Mouse (Mus musculus) erythroblast, adult 5-6 weeks (primary cell): ENCODE measurements around the gene 1110059E24Rik. TPM values are rescaled to one million over a fixed set of nuclear protein-coding genes. Genes with fewer than 3 reads are reported as not detected.
"Not testable (repeated sequence)": the region's sequence is repeated elsewhere in the genome, so short reads cannot be mapped to it uniquely, and the experiment has no call there.

Experiments
- ATAC-seq: replicated peaks from 2 replicates; pipeline ENCODE4 v1.8.0; 2016; ENCODE audit warnings: moderate number of reproducible peaks, mild to moderate bottlenecking, moderate TSS enrichment, inconsistent platforms; ENCODE audit not compliant: poor library complexity, low FRiP score, severe bottlenecking
- total RNA-seq, 2 experiments: library from RNA; stranded (forward) in 1 of 2; stranded (reverse) in 1 of 2; fragments of 150-400 nt in 1 of 2; fragments of 200-764, 138-1000 nt in 1 of 2; gene quantifications; 2 replicates each; pipeline versions ENCODE4 v1.2.3 to v1.2.4; 2015 to 2017; ENCODE audit warnings: low replicate concordance in 2 of 2

Gene 1110059E24Rik
- total RNA-seq, 2 experiments from 2014 or later = 8.4 to 13.4 TPM

GRCm38 (mm10) chr19:21628440-21628839, 24.3 kb downstream of the 1110059E24Rik start:
- not testable (repeated sequence) for ATAC-seq

DNA sequence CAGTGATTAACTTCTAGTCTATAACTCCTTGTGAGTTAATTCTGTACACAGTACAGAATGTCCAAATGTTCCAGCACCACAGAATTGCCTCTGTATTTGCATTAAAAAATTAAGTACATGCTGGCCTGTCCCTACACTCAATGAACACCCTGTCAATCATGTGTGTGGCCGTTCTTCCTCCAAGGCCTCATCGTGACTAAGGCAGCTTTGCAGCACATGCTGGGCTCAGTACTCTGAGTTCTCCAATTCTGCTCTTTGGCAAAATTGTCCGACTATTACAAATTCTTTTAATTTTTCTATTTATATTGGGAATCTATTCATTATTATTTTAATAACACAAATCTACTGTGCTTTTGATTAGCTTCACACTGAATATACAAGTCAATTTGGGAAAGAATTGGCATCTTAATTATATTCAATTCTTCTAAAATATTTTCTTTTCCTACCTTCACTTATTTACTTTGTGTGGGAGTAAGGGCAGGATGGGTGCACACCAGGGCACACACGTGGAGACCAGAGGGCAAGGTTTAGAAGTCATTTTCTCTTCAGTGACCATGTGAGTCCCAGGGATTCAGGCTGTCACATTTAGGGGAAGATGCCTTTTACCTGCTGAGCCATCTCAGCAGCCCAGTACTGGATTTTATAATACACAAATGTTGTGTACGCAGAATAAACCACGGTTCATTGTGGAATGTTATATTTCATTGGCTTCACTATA, 26.3 kb downstream of the 1110059E24Rik start:
- ATAC-seq = no peak

DNA sequence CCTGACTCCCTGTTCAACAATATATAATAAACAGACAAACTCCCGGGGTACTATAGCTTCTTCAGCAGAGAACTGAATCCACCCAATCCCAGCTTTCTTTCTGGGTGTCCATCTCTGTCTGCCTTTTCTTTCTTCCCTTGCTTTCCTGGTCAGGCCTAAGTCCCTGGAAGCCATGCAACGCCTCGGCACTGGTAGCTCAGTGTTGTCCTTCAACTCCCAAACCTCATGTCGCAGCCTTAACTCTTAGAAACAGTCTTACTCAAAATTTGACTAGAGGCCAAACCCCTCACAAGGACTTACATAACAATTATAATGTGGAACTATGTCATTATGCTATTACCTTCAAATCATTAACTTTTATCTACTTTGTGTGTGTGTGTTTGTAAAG, 28.6 kb downstream of the 1110059E24Rik start:
- ATAC-seq = no peak

GRCm38 (mm10) chr19:21623410-21624147, 29.2 kb downstream of the 1110059E24Rik start:
- no peak for ATAC-seq

- ATAC-seq = no peak
These were observed 37.0 kb downstream of the 1110059E24Rik start for GRCm38 (mm10) chr19:21615801-21616200.

- no peak for ATAC-seq
These were observed 40.8 kb downstream of the 1110059E24Rik start for GRCm38 (mm10) chr19:21611725-21612575.

DNA sequence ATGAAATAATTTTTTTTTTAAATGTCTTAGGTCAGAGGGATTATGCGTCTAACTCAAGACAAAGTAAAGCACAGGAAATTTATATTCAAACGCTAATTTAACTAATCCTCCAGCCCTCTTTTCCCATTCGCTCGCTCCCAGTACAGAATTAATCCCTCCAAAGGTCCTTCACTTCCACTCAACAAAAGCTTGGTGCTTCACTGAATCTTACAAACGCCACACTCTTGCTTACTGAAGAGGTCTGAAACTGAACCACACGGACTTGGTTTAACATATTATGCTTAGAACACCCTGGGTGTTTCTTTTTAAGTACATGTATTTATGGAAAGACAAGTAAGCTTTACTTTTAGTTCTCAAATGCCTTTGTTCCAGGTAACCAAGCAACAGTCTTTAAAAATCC, 41.5 kb downstream of the 1110059E24Rik start:
- no peak for ATAC-seq

GRCm38 (mm10) chr19:21610240-21610639, 42.5 kb downstream of the 1110059E24Rik start:
- ATAC-seq = no peak

GRCm38 (mm10) chr19:21605294-21605693, 47.5 kb downstream of the 1110059E24Rik start:
- no peak for ATAC-seq

DNA sequence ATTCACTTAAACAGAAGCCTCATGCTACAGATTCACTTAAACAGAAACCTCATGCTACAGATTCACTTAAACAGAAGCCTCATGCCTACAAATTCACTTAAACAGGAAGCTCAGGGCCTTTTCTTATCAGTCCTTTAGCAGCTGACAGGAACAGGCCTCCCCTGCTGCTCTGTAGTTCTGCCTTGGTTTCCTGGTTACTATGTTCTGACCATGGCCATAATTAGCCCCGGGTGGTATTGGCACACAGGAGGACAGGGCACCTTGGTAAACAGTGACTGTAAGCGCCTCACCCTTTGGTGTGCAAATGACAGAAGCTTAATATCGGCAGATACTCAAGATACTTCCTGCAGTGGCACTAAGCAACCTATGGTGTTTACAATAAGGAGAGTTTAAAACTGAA, 48.9 kb downstream of the 1110059E24Rik start:
- no peak for ATAC-seq

DNA sequence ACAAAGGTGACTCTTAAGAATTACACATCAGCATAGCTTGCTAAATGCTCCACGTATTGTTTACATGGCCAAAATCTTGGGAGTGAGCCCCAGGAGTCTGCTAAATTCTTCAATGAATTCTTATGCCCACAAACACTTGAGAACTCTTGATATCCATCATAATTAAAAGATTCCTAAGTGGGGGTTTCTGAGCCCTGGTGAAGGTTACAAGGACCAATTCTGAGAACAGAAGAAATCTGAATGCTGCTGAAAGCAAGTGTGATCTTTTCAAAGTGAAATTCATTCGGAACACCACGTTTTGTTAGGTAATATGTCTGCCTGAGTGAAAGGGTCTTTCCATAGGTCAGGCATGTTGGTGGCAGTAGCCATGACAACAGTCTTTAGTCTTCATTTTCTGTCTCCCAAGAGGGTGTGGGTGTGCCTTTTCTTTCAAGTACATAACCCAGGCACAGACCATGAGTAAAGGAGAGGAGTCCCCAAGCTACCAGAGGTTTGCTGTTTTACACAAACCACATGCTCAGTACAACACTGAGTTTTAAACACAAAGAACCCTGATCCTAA, 51.2 kb downstream of the 1110059E24Rik start:
- no peak for ATAC-seq

DNA sequence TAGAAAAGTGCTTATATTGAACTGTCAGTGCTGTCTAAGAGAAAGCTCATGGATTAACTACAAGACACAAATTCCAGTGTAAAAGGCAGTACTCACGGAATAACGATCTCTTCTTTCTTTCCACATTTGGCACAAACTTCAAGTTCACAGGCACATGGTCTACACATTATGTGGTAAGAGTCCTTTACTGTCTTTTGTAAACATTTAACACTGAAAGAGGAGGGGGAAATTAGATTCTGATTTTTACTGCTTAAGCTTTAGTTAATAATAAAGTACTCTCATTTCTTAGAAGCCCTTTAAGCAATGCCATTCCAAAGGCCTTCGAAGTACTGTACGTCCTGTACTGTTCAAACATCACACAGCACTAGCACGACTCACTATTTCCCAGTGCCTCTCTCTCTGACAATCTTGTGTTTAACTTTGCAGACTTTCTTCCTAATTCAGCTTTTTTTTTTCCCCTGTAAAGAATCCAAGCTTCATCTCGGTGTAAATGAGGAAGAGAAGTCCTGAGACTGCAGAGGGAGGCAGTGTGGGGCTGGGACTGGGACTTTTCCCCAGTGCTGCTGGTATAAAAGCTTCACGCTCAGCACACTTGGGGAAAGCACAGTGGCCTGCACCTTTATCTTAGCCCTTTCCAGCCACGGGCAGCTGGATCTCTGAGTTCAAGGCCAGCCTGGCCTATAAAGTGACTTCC, 54.0 kb downstream of the 1110059E24Rik start:
- no peak for ATAC-seq

- ATAC-seq = no peak
These were observed 58.1 kb downstream of the 1110059E24Rik start for GRCm38 (mm10) chr19:21594676-21595075.

- not testable (repeated sequence) for ATAC-seq
These were observed 60.6 kb downstream of the 1110059E24Rik start for GRCm38 (mm10) chr19:21592216-21592615.

- ATAC-seq = no peak
These were observed 62.9 kb downstream of the 1110059E24Rik start for GRCm38 (mm10) chr19:21589888-21590287.

- ATAC-seq = no peak
These were observed 65.2 kb downstream of the 1110059E24Rik start for GRCm38 (mm10) chr19:21587593-21587992.

GRCm38 (mm10) chr19:21586546-21586945, 66.2 kb downstream of the 1110059E24Rik start:
- no peak for ATAC-seq

GRCm38 (mm10) chr19:21585868-21586267, 66.9 kb downstream of the 1110059E24Rik start:
- no peak for ATAC-seq

DNA sequence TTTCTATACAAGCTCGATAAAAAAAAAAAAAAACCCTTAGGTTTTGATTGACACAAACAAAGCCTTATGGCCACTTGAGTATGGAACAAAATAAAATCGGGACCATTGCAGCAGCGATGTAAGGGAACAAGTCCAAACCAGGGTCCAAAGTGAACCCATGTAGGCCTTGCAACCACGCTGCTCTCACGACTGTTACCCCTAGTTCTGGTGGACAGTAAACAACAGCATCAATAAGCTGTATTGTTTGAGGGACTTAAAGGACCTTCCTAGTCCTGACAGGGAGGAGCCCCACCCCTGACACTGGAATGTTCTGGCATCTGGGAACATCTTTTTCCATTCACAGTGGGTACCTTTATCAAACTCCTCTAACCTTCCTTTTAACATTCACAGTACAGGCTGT, 68.8 kb downstream of the 1110059E24Rik start:
- ATAC-seq = no peak
